Mouse (Mus musculus) cerebellum, postnatal 36 days (tissue): ENCODE data around the gene Sox11.

Experiments used
- DNase-seq, 2 experiments: peaks; one replicate each; pipeline ENCODE4 v3.0.0; 2021 to 2022; ENCODE audit warnings: mixed read lengths in 2 of 2

The Sox11 gene

GRCm38 (mm10) chr12:27341871-27342690, at the start of gene Sox11:
Gene Sox11, minus strand, starts transcription at chr12:27342574.
- peak; percentile 26 to 34 for DNase-seq

- DNase-seq = no peak
Measured at GRCm38 (mm10) chr12:27391652-27392305, 49.4 kb upstream of the Sox11 start.

GRCm38 (mm10) chr12:27390439-27390838, 48.1 kb upstream of the Sox11 start:
- DNase-seq = no peak

DNA sequence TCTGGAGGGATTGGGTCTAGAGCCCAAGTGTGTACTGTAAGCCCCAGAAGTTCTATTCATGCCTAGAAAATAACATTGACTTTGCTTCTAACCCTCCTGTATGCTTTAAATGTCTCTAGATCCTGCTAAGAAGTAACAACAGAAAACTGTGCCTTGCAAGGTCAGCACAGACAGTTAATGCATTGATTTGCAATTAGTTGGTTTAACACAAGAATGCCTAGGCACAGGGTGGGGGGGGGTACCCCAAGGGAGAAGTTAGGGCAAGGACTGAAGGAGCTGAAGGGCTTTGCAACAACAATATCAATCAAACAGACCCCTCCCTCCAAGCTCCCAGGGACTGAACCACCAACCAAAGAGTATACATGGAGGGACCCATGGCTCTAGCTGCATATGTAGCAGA, 47.1 kb upstream of the Sox11 start:
- no peak for DNase-seq

DNA sequence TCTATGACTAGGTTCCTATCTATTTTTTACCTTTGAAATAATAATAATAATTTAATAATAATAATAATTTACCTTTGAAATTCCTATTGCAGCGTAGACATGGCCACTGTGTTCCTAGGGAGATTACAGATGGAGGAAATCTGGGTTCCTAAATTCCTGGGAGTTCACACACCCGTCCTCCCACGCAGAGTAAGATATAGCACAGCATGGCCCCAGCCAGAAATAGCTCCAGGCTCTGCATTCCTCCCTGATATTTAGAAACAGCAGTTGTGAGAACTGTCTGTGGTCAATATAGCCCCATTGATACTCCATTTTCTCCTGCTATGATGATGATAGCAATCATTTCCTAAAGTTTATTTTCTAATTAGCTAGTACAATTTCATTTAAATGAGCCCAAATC, 30.1 kb upstream of the Sox11 start:
- DNase-seq = no peak

DNA sequence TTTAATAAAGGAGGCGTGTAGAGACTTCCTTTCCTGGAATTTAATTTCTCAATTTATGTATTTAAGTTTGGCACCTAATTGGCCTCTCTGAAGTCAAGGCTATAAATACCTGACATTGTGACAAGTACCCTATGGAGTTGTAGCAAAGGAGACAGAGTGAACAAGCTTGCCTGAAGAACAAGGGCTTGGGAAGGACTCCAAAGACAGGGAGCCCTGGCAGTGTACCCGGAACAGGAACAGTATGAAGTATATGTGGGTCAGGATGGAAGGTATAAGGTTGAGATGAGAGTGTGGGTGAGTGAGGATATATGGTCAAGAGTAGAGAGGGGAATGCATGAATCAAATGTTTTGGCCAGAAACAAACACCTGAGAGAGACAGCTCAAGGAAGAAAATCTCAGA, 28.4 kb upstream of the Sox11 start:
- no peak for DNase-seq

- no peak for DNase-seq
Measured at GRCm38 (mm10) chr12:27367476-27367875, 25.1 kb upstream of the Sox11 start.

DNA sequence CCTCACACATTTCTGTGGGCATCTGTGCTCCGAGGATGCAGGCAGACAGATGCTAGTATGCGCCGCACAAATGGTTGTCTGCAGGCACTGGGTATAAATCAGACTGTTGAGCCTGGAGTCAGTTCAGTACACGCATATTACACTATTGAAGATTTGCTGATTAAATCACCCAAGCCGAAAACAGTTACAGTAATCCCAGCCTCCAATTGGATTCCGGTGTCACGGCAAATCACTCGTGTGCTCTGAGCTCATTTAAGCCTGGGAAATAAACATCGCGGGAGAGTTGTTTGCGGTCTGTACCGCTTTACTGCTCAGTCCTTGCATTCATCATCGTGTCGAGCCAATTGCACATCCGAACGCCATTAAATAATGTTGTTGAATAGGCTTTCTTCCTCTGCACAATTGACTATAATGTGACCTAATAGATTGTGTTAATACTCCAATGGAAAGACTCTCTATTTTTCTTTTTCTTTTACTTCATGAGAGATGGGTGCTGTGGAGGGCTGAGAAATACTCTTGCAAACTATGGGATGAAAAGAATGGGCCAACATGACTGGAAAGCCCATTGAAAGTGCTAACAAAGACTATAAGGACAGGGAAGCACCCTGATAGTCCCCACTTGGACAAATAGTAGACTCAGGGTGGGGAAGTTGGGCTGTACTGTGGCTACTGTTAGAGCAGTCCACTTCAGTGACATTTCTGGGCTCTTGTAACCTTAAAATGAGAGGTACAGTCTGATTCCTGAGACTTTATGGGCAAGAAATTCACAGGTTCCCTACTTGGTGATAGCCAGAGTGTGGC, 21.7 kb upstream of the Sox11 start:
- DNase-seq = no peak

DNA sequence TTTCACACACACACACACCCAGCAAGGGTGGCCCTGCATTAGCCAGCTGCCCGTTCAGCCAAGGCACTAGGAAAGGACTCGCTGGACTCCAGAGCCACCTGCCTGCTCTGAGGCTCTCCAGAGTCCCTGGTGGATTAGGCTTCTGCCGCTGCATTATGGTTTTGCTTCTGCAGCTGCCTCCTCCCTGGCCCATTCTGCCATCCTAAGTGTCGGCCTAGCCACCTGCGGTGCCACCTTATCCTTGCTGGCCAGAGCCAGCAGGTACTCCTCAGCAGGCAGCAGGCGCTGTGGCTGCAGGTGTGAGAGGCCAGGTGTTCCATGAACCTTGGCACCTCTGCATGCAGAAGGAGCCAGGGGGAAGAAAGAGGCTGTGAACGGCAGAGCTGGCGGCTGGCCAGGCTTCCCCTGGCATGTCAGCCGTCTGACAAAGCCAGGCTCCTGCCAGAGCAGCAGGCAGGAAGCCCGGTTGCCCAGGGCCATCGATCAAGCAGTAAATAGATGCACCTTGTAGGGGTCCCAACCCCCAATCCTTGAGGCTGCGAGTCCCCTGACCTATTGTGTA, 14.8 kb upstream of the Sox11 start:
- peak in 1 of 2 experiments; percentile 18 for DNase-seq

DNA sequence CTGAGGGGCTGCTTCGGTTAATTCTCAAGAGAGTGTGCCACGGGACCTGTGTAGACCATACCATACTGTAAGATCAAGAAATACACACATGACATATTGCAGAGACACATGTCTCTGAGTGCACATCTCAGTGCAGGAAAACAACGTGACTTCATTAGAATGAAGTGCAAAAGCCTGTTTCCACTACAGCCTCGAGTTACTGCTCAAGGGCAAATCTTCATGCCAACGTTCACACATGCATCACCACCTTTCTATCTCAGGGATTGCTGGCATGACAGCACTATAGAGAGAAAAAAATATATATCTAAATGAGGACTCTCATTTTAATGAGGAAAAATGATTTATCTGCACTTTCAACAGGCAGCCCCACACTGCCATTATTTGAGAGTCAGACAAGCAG, 14.2 kb upstream of the Sox11 start:
- DNase-seq = no peak

- DNase-seq = no peak
Measured at GRCm38 (mm10) chr12:27343606-27344410, 1.4 kb upstream of the Sox11 start.

DNA sequence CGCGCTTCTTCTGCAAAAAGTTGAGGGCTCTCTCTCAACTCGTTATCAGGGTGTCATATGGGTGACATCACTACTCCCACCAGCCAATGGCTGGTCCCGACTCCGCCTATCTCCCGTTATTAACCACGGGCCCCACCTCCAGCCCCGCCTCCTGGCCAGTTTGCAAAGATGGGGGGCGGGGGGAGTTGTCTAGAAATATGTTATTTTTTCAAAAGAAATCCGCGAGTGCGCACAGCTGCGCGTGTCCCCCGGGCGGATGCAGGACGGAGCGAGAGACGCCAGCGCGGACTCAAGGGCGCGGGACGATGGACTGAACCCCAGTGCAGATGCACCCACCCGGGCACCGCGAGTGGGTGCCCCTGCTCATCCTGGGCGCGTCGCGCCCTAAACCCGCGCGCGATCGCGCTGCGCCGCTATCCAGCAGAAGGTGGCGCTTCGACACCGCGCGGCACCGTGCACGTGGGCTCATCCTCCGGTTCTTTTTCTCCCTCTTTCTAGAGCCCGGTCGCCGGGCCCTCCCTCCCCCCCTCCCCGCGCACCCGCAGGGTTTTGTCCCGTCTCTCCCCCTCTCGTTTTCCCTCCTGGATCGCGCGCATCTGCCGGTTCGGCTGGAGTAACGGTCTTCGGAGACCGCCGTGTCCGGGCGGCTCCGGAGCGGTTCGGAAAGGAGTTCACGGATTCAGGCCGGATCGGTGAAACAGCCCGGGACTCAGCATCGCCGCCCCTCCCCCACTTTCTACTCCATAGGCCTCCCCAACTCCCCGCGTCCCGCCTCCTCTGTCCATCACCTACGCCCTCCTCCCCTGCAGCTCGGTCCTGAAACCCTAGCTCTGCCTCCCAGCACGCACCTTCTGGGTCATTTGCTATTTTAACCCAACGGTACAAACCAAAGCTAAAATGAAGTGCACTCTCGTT, 574 bp upstream of the Sox11 start:
- peak; percentile 55 to 58 for DNase-seq

GRCm38 (mm10) chr12:27341130-27341870, 1.1 kb downstream of the Sox11 start:
- DNase-seq = peak; percentile 22 to 27

- no peak for DNase-seq
Measured at GRCm38 (mm10) chr12:27340451-27341035, 1.8 kb downstream of the Sox11 start.

DNA sequence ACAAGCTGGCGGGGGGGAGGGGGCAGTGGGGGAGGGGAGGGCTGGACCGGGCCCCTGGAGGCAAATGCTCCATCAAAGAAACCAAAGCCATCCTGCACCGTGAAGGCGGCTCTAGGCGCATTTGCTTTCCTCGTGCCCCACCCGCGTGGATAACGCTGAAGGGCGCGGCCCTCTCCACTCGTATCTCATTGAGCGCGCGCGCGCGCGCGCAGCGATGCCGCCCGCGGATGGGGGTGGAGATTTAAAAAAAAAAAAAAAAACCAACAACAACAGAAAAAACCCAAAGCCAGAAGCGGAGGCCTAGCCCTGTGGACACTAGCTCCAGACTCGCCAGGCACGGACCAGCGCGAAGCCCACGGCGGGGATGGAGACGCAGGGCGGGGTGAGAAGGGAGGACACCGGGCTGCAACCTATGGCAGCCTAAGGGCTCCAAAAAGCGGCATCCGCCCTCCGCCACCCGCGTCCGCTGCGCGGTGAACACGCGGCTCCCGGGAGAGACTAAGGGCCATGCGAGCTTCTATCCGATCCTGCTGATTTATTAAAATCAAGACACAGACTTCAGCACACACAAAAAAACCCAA, 3.1 kb downstream of the Sox11 start:
- peak; percentile 62 to 64 for DNase-seq

GRCm38 (mm10) chr12:27338721-27339170, 3.6 kb downstream of the Sox11 start:
- DNase-seq = peak; percentile 44 to 53

DNA sequence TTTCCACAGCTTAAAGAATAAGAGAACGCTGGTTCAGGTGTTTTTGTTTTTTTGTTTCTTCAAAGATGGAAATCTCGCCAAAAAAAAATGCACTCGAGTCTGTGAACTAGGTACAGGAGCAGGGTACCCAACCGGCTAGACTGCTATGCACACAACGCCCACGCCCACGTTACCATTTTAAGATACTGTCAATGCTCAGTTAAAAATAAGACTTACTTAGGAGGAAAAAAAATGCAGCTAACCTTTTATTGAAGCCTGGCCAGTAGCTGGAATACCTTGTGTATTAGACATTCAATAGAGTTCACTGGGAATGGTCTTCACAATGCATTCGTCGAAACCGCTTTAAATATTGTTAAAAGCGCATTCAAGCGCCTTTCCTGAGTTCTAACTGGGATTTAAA, 4.3 kb downstream of the Sox11 start:
- DNase-seq = peak in 1 of 2 experiments; percentile 4

- no peak for DNase-seq
Measured at GRCm38 (mm10) chr12:27337482-27337881, 4.9 kb downstream of the Sox11 start.

- no peak for DNase-seq
Measured at GRCm38 (mm10) chr12:27336801-27337200, 5.6 kb downstream of the Sox11 start.
